Mouse (Mus musculus) bone marrow, adult 2 months (tissue): ENCODE data around the gene Pex3. TPM values are rescaled to one million over a fixed set of nuclear protein-coding genes. Genes with fewer than 3 reads are reported as not detected.

Experiments
- H3K27ac ChIP-seq: fragments of 200-500 bp; 2 replicates; pipeline ENCODE4 v1.5.1; 2012; ENCODE audit warnings: low read depth, mild to moderate bottlenecking, control low read depth, inconsistent platforms, low read length; ENCODE audit not compliant: control insufficient read depth, poor library complexity, insufficient read depth
- H3K4me1 ChIP-seq: fragments of 200-500 bp; 2 replicates; pipeline ENCODE4 v1.6.1; 2011; ENCODE audit warnings: low read length; ENCODE audit not compliant: control insufficient read depth, insufficient read depth
- H3K4me3 ChIP-seq: fragments of 200-500 bp; replicated peaks from 2 replicates; pipeline ENCODE3; 2011; ENCODE audit warnings: mild to moderate bottlenecking, low read depth, low read length, control low read depth; ENCODE audit not compliant: control insufficient read depth
- CTCF ChIP-seq: fragments of 200-500 bp; IDR thresholded peaks from 2 replicates; pipeline ENCODE4 v1.5.1; 2011; ENCODE audit warnings: low read length, control low read depth; ENCODE audit not compliant: control insufficient read depth, insufficient read depth
- POLR2A ChIP-seq: fragments of 200-500 bp; IDR thresholded peaks from 2 replicates; pipeline ENCODE4 v1.6.1; 2011; ENCODE audit warnings: low read depth, mild to moderate bottlenecking, control low read depth, low read length, borderline replicate concordance; ENCODE audit not compliant: control insufficient read depth
- WGBS: fragments of 180-500 bp; shearing (Covaris S2); methylation state at CpG from one replicate; pipeline ENCODE4 v1.1.7; 2018; 5-methylcytosine and 5-hydroxymethylcytosine counted together
- polyA plus RNA-seq: library from polyadenylated mRNA; stranded (reverse); fragments of >200 nt; gene quantifications from 2 replicates; pipeline ENCODE4 v1.2.4, GENCODE M21; 2011; ENCODE audit warnings: low replicate concordance; ENCODE audit not compliant: missing spikeins, insufficient read depth, insufficient read length

Gene Pex3
- polyA plus RNA-seq, 1 experiment, result 6.8 TPM

DNA sequence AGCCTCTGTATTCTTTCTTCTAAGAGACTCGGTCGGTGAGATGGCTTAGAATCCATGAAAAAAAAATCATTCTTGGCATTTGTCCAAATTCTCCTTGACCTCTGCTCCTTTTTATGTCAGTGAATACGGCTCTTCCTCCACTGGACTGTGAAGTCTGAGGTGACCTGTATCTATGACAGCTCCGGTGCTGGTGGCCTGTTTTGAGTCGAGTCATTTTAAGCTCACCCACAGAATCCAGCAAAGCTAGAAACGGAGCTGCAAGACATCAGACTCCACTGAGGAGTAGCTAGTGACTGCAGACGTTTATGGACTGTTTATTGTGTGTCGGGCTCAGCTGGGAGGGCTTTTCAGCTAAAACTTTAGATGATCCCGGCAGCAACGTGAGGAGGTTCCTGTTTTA is 19.1 kb upstream of the Pex3 start:
- Histone ChIP-seq H3K4me3 (no peak overlapping the region), H3K4me1 (no peaks in the 10 kb centered on the region), H3K27ac (no peak overlapping the region)
- 66% methylated on average over 10 of the region's 10 CpGs for WGBS
- TF ChIP-seq CTCF (no peak), POLR2A (no peak)

DNA sequence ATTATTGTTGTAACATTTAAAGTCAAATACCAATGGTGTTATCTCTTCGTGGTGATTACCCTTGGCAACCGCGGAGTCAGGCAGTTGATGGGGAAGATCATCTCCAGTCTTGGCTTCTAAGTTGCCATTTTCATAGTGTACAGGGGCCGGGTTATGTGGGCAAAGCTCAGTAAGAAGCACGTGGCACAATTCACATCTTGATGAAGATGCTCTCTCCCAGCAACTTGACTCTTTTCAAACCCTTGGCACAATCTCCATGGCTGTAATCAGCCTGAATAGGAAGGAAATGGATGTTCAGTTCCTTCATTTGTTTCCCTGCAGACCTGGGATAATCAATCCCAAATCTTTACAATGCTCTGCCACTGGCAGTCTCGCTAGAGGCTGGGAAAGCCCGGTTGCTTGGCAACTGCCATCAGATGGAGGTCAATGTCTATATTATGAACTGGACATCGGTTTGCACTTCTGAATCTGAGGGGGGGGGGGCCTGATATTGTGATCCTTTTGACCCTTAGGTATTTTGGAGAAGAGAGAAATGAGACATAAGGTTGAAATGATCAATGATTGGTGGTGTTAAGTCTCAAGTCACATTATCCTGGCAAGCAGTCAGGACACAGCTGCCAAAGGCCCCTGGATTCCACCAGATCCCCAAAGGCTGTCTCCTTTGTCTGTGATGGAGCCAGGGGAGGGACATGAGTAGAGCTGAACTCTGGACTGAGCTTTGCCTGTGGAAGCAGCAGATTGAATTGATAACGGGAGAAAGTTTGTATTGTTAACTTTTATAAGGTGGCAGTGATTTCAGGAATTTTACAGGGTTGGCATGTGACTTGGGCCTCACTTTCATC is 18.0 kb upstream of the Pex3 start:
- Histone ChIP-seq H3K4me1 (no peaks in the 10 kb centered on the region), H3K27ac (no peak overlapping the region), H3K4me3 (no peak overlapping the region)
- 75% methylated on average over 9 of the region's 9 CpGs for WGBS
- no peak for TF ChIP-seq POLR2A
- no peak for TF ChIP-seq CTCF

DNA sequence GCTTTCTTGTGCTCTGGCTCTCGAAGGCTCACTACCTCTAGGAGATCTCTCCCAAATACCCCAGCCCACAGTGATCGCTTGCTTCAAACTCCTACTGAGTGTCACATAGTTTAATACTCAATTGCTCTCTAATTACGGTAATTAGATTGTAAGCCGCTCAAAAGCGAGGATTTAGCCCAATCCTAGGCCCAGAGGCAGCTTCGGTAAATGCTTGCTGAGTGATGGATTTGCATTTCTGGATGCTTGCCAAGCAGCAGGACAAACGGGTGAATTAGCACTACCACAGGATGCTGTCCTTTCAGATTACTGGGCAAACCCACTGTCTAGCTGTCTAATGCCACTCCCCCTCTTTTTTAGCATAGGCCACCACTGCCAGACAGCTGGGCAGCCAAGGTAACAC is 16.9 kb upstream of the Pex3 start:
- Histone ChIP-seq H3K4me3 (no peak overlapping the region), H3K4me1 (no peaks in the 10 kb centered on the region), H3K27ac (no peak overlapping the region)
- TF ChIP-seq CTCF (no peak), POLR2A (no peak)
- WGBS, result 74% methylated on average over 7 of the region's 7 CpGs

DNA sequence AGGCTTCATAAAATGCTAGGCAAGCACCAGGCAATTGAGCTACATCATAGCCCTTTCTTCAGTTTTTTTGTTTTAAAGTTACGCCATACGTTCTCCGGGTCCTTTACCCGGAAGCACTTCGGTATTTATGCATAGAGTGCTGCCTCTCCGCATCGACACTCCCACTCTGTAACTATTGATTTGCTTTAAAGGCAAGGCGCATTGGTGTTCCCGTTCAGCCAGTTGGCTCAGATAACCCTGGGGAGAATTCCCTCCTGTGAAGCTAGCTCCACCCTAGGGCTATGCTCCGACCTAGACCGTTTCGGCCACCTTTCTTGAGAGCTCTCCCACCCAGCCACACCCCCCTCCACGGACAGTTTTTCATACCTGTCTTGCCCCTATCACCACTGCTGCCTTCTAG is 13.5 kb upstream of the Pex3 start:
- H3K4me3 ChIP-seq, result no peak overlapping the region
- H3K4me1 ChIP-seq, result no peaks in the 10 kb centered on the region
- H3K27ac ChIP-seq, result no peak overlapping the region
- WGBS, result 84% methylated on average over 13 of the region's 13 CpGs
- TF ChIP-seq CTCF (no peak), POLR2A (no peak)

DNA sequence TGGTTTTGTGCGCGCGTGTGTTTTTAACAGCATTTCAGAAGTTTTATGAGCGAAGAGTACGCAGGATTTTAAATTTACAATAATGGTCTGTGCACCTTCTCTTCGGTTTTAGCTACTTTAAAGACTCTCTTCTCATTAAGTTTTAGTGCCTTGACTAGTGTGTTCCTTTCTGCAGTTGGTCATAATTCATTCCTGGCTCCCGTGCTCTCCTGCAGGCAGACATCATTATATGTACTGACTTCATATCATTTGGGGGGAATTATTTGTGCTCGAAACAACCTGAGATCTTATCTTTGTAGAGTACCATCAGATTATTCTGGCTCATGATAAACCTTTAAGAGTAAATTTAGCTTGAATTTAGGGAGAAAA is 12.1 kb upstream of the Pex3 start:
- no peak for TF ChIP-seq POLR2A
- TF ChIP-seq CTCF, result no peak
- WGBS, result 32% methylated on average over 8 of the region's 8 CpGs
- no peak overlapping the region for H3K27ac ChIP-seq
- no peak overlapping the region for H3K4me3 ChIP-seq
- H3K4me1 ChIP-seq, result peaks cover 3% of the 10 kb centered on the region; the same call in 1 of the 2 replicates

DNA sequence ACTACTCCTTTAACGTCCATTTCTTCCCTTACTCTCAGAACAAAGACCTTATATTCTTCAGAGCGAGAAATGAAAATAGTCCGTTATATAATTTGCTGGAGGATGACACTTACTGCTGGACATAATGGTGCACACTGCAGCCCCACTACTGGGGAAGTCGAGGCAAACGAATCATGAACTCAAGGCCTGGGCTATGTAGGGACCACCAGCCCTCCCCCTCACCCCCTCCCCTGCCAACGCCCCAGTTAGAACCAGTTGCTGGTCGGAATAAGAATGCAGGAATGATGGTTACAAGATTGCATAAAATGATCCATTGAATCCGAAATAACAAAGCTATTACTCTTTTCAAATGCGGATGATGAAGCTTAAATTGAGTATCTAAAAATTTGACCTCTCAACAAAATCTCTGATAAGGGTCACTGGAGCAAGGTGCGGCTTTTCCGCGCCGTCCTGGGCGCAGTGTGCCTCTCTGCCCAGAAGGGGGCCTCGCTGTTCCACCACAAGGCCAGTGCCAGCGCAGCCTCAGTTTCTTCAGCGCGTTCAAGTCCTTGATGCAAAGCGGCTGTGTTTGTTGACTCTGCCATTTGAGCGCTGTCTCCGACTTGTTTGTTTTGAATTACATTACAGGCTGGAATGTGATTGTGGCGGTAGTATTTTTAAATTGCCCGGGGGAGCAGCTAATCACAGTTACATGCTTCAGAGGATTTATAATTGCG is 11.6 kb upstream of the Pex3 start:
- TF ChIP-seq POLR2A (no peak), CTCF (peak; percentile 83)
- H3K27ac ChIP-seq, result no peak overlapping the region
- peaks cover 3% of the 10 kb centered on the region; the same call in 1 of the 2 replicates for H3K4me1 ChIP-seq
- H3K4me3 ChIP-seq, result no peak overlapping the region
- WGBS, result 30% methylated on average over 24 of the region's 24 CpGs

- whole genome bisulfite sequencing, result 51% methylated on average over 13 of the region's 13 CpGs
- peak overlapping the region; percentile 31; the same call in 1 of the 2 replicates for H3K27ac ChIP-seq
- TF ChIP-seq CTCF (no peak), POLR2A (no peak)
- peaks cover 3% of the 10 kb centered on the region; the same call in 1 of the 2 replicates for H3K4me1 ChIP-seq
- H3K4me3 ChIP-seq, result peak overlapping the region; percentile 17
Observed at GRCm38 (mm10) chr10:13560014-13560674, 7.2 kb upstream of the Pex3 start.

GRCm38 (mm10) chr10:13554316-13554715 is 1.4 kb upstream of the Pex3 start:
- TF ChIP-seq POLR2A (no peak), CTCF (no peak)
- Histone ChIP-seq H3K27ac (no peak overlapping the region), H3K4me1 (no peaks in the 10 kb centered on the region; the same call in 1 of the 2 replicates), H3K4me3 (no peak overlapping the region)
- 79% methylated on average over 1 of the region's 1 CpGs for WGBS
